Mouse (Mus musculus): ENCODE data around the gene Ggta1.

DNA sequence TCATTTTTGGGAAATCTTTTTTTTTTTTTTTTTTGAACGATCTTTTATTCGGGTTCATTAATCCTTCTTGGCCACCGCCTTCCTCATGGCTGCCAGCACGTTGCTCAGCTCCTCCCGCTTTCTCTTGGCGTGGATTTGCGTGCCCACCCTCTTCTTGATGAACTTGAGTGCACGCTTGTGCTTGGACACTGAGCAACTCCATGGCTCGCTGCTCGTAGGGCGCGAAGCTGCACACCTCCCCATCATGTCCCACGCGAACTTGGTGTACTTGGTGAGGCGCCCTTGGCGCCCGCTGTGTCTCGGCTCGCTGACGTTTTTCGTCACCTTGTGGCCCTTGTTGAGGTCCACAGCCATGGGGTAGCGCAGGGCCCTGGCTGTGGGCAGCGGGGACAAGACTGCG lies 28.1 kb upstream of the Ggta1 start:
- no peak for TF ChIP-seq MAX (IDR thresholded peaks at IDR 0.05; ENCODE audit: low read depth)
- TF ChIP-seq POLR2A (IDR thresholded peaks at IDR 0.05; ENCODE audit: insufficient read length, low read depth) = no peak
- TF ChIP-seq CEBPB (IDR thresholded peaks at IDR 0.05; ENCODE audit: insufficient read depth, poor library complexity, severe bottlenecking) = no peak
- TF ChIP-seq E2F4 (IDR thresholded peaks at IDR 0.05; ENCODE audit: insufficient read depth) = no peak
- no peak for TF ChIP-seq TCF12 (IDR thresholded peaks at IDR 0.05; ENCODE audit: insufficient read depth, poor library complexity, severe bottlenecking)
- no peak for TF ChIP-seq TCF3 (IDR thresholded peaks at IDR 0.05; ENCODE audit: insufficient read length, low read depth)

Data from myocyte (in vitro differentiated cells).